Mouse (Mus musculus): ENCODE data around the gene Bcl10.

DNA sequence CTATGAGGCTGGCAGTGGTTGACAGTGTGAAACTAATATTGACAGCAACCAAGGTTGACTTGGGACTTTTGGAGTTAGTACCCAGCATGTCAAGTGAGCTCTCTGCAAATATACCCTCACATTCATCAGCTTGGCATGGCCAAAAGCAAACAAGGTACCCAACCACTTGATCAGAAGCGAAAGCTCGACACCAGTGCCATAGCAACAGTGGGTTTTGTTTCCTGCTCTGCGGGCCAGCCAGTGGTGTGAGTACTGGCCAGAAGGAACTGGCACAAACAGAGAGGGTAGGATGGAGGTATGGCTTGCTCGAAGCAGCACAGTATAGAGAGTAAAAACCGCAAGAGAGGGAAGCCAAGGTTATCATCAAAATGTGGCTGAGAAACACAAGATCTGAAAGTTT, 6.2 kb upstream of the Bcl10 start:
- TF ChIP-seq CTCF (IDR thresholded peaks at IDR 0.05; ENCODE audit: insufficient read depth, low read depth, low read length), result no peak
- no peak for TF ChIP-seq POLR2A (IDR thresholded peaks at IDR 0.05; ENCODE audit: insufficient read depth, low read depth, low read length)

All from olfactory bulb, adult 2 months (tissue).